10 mouse cellular contexts compared by ENCODE assay signal in the genomic region with DNA sequence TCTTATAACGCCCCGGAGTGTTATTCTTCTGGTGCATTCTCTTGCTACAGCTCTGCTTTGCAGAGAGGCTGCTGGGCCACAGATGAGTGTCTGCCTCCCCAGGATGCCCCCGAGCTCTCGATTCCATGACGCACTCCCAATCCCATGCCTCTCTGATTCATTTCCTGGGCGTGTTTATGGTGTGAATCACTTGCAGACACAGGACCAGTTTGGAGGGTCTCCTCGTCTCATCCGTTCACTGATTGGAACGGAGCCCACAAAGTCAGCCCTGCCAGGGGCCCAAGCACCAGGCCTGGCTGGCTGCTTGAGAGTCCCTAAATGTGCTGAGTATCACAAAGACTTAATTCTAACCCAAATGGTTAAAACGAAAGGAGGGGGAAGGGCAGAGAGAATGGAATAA.
DNase-seq lines count a peak whose midpoint lies in the region; ATAC-seq and TF ChIP-seq lines count a peak whose summit lies in the region.
"Had no signal": no experiment of that assay in that cellular context is flagged by ENCODE, and none has a peak within 500 bp of the region (broad histone marks: within the 10 kb centered on the region; RNA-seq: fewer than 3 reads in every experiment).

No protein-coding gene starts in this region.

- H3K27me3 ChIP-seq in heart, adult 2 months (ENCODE audit: control insufficient read depth, insufficient read depth, low read length): no peaks in the 10 kb centered on the region
- no peaks in the 10 kb centered on the region for H3K27me3 ChIP-seq in heart, embryonic 13.5 days (replicated peaks)
- H3K27me3 ChIP-seq in midbrain, embryonic 15.5 days (replicated peaks): no peaks in the 10 kb centered on the region
- H3K27me3 ChIP-seq: megakaryocyte, embryonic 14.5 days had no signal

- 40% methylated on average over 10 of the region's 10 CpGs for WGBS in heart, adult 2 months
- WGBS in heart, embryonic 13.5 days: 49% methylated on average over 10 of the region's 10 CpGs
- WGBS in midbrain, embryonic 15.5 days: 35% methylated on average over 10 of the region's 10 CpGs

- no peak overlapping the region for H3K4me3 ChIP-seq in heart, adult 2 months
- no peak overlapping the region for H3K4me3 ChIP-seq in heart, embryonic 13.5 days
- H3K4me3 ChIP-seq in midbrain, embryonic 15.5 days: no peak overlapping the region
- H3K4me3 ChIP-seq: megakaryocyte, embryonic 14.5 days had no signal

- peak overlapping the region; percentile 18 for H3K27ac ChIP-seq in heart, adult 2 months
- peak overlapping the region; percentile 72 for H3K27ac ChIP-seq in heart, embryonic 13.5 days (replicated peaks)
- peak overlapping the region; percentile 23; the same call in 1 of the 2 replicates for H3K27ac ChIP-seq in midbrain, embryonic 15.5 days

- peaks cover 11% of the 10 kb centered on the region for H3K4me1 ChIP-seq in heart, adult 2 months (ENCODE audit: control insufficient read depth, insufficient read depth, low read length)
- peaks cover 71% of the 10 kb centered on the region for H3K4me1 ChIP-seq in heart, embryonic 13.5 days
- peaks cover 23% of the 10 kb centered on the region for H3K4me1 ChIP-seq in midbrain, embryonic 15.5 days
- H3K4me1 ChIP-seq: megakaryocyte, embryonic 14.5 days had no signal

- no peak overlapping the region for H3K9ac ChIP-seq in heart, adult 2 months (ENCODE audit: low read depth, low read length)
- H3K9ac ChIP-seq in heart, embryonic 13.5 days: peak overlapping the region; percentile 15; the same call in 1 of the 2 replicates
- H3K9ac ChIP-seq in midbrain, embryonic 15.5 days: no peak overlapping the region

- no peak for TF ChIP-seq CTCF in heart, adult 2 months (IDR thresholded peaks at IDR 0.05)

- TF ChIP-seq POLR2A in heart, adult 2 months (IDR thresholded peaks at IDR 0.05; ENCODE audit: insufficient read depth, low read depth, low read length): no peak

- H3K79me2 ChIP-seq in heart, adult 2 months (replicated peaks; ENCODE audit: control insufficient read depth, insufficient read depth, low read length): no peaks in the 10 kb centered on the region; the same call in 1 of the 2 replicates

- TF ChIP-seq EP300 in heart, adult 2 months (IDR thresholded peaks at IDR 0.05; ENCODE audit: insufficient read depth, low read depth, low read length): 0 out of 2 replicates have a peak, but pooled peaks have one; percentile 22

- peaks cover 7% of the 10 kb centered on the region for H3K36me3 ChIP-seq in heart, adult 2 months (ENCODE audit: control insufficient read depth, insufficient read depth, low read length)
- no peaks in the 10 kb centered on the region for H3K36me3 ChIP-seq in heart, embryonic 13.5 days
- no peaks in the 10 kb centered on the region for H3K36me3 ChIP-seq in midbrain, embryonic 15.5 days (replicated peaks)

- H3K9me3 ChIP-seq in heart, embryonic 13.5 days: no peaks in the 10 kb centered on the region
- H3K9me3 ChIP-seq in midbrain, embryonic 15.5 days: no peaks in the 10 kb centered on the region
- H3K9me3 ChIP-seq: megakaryocyte, embryonic 14.5 days had no signal

- H3K4me2 ChIP-seq in heart, embryonic 13.5 days: peak overlapping the region; percentile 16
- H3K4me2 ChIP-seq in midbrain, embryonic 15.5 days: no peak overlapping the region

- no peak for DNase-seq in heart, adult 2 months
- no peak for DNase-seq in heart, adult 8-10 months (ENCODE audit: low spot score)
- DNase-seq in cerebellum, postnatal 10 days: peak; percentile 70 to 78
- DNase-seq in adrenal gland, postnatal 10 days: no peak
- DNase-seq in left cerebral cortex, adult 8-10 months (ENCODE audit: low spot score in 2 of 2): no peak
- no peak for DNase-seq in spleen, adult 12 weeks (ENCODE audit: low spot score)
- DNase-seq: kidney, adult 11 months had no signal

- no peak for ATAC-seq in heart, embryonic 13.5 days (ENCODE audit: extremely low read depth, insufficient number of reproducible peaks, low FRiP score, low TSS enrichment)
- peak; percentile 62; the same call in 1 of the 2 replicates for ATAC-seq in midbrain, embryonic 15.5 days (replicated peaks)

- intact Hi-C loops in heart, adult 2 months (cut with DNase I): no loop called here

Comparison
In these comparisons a context has a peak if more than half of its experiments do, and no peak if none do; other contexts are left out.
1. DNase-seq: peak in cerebellum, postnatal 10 days (2 of 2); none in heart, adult 2 months (0 of 2), heart, adult 8-10 months (single experiment), adrenal gland, postnatal 10 days (single experiment), left cerebral cortex, adult 8-10 months (0 of 2) and spleen, adult 12 weeks (single experiment).
2. H3K27ac ChIP-seq: peak in every context shown above with its lines; median percentile 72 in heart, embryonic 13.5 days; 23 in midbrain, embryonic 15.5 days; 18 in heart, adult 2 months.